Mouse (Mus musculus): ENCODE measurements around the gene Rcor1. TPM values are rescaled to one million over a fixed set of nuclear protein-coding genes. Genes with fewer than 3 reads are reported as not detected.

Gene Rcor1
- polyA plus RNA-seq, 1 experiment = 14.4 TPM

GRCm38 (mm10) chr12:111088186-111088585 lies 49.0 kb downstream of the Rcor1 start:
- no peak for TF ChIP-seq POLR2A (IDR thresholded peaks at IDR 0.05; ENCODE audit: control insufficient read depth, low read depth, low read length)
- peak; percentile 27; the same call in 1 of the 2 replicates for TF ChIP-seq CTCF (IDR thresholded peaks at IDR 0.05; ENCODE audit: control insufficient read depth, insufficient read depth, insufficient replicate concordance, low read depth, low read length)
- Histone ChIP-seq H3K27me3 (ENCODE audit: control insufficient read depth, insufficient read depth, low read length) (no peaks in the 10 kb centered on the region), H3K4me3 (ENCODE audit: control insufficient read depth, low read depth, low read length) (no peak overlapping the region), H3K4me1 (ENCODE audit: control insufficient read depth, insufficient read depth, low read length) (peaks cover 2% of the 10 kb centered on the region; the same call in 1 of the 2 replicates), H3K36me3 (ENCODE audit: control insufficient read depth, insufficient read depth, low read length) (no peaks in the 10 kb centered on the region; the same call in 1 of the 2 replicates), H3K27ac (ENCODE audit: control insufficient read depth, insufficient read depth, low read depth, low read length) (no peak overlapping the region)

- Histone ChIP-seq H3K27me3 (ENCODE audit: control insufficient read depth, insufficient read depth, low read length) (no peaks in the 10 kb centered on the region), H3K4me1 (ENCODE audit: control insufficient read depth, insufficient read depth, low read length) (peaks cover 2% of the 10 kb centered on the region; the same call in 1 of the 2 replicates), H3K4me3 (ENCODE audit: control insufficient read depth, low read depth, low read length) (no peak overlapping the region), H3K36me3 (ENCODE audit: control insufficient read depth, insufficient read depth, low read length) (no peaks in the 10 kb centered on the region; the same call in 1 of the 2 replicates), H3K27ac (ENCODE audit: control insufficient read depth, insufficient read depth, low read depth, low read length) (no peak overlapping the region)
- TF ChIP-seq CTCF (IDR thresholded peaks at IDR 0.05; ENCODE audit: control insufficient read depth, insufficient read depth, insufficient replicate concordance, low read depth, low read length) (no peak), POLR2A (IDR thresholded peaks at IDR 0.05; ENCODE audit: control insufficient read depth, low read depth, low read length) (no peak)
Observed at GRCm38 (mm10) chr12:111088731-111089141, 49.6 kb downstream of the Rcor1 start.

DNA sequence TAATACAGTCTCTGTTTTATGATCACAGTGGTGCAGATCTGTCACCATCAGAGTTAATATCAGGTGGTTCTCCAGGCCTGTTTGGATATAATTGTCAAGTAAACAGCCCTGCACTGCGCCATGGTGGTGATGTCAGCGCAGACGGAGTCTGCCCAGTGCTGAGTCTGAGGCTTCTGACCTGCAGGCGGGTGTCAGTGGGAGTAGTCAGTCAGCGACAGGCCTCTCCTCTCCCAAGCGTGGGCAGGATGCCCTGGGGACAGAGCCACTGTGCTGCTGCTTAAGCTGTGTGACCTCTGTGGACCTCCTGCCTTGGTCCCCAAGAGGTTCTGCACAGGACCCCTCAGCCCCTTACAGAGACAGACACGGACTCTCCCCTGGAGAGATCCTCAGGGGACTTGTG lies 50.0 kb downstream of the Rcor1 start:
- Histone ChIP-seq H3K27ac (ENCODE audit: control insufficient read depth, insufficient read depth, low read depth, low read length) (no peak overlapping the region), H3K4me1 (ENCODE audit: control insufficient read depth, insufficient read depth, low read length) (peaks cover 2% of the 10 kb centered on the region; the same call in 1 of the 2 replicates), H3K4me3 (ENCODE audit: control insufficient read depth, low read depth, low read length) (no peak overlapping the region), H3K27me3 (ENCODE audit: control insufficient read depth, insufficient read depth, low read length) (no peaks in the 10 kb centered on the region), H3K36me3 (ENCODE audit: control insufficient read depth, insufficient read depth, low read length) (peaks cover under 1% of the 10 kb centered on the region; the same call in 1 of the 2 replicates)
- TF ChIP-seq CTCF (IDR thresholded peaks at IDR 0.05; ENCODE audit: control insufficient read depth, insufficient read depth, insufficient replicate concordance, low read depth, low read length) (no peak), POLR2A (IDR thresholded peaks at IDR 0.05; ENCODE audit: control insufficient read depth, low read depth, low read length) (no peak)

DNA sequence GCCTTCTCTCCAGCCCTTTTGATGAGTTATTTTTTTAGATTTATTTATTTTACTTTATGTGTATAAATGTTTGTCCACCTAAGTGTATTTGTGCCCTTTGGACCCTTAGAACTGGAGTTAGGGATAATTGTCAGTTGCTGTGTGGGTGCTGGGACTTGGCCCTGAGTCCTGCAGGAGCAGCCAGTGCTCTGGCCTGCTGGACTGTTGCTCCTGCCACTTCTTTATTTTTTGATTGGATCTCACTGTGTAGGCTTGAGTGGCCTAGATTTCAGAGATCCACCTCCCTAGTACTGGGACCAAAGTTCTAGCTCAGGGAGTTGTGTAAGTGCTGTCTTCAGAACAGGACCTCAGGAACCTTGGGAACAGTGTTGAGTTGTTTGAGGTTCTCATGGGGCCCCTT lies 51.6 kb downstream of the Rcor1 start:
- no peaks in the 10 kb centered on the region for H3K27me3 ChIP-seq (ENCODE audit: control insufficient read depth, insufficient read depth, low read length)
- no peak overlapping the region for H3K4me3 ChIP-seq (ENCODE audit: control insufficient read depth, low read depth, low read length)
- TF ChIP-seq POLR2A (IDR thresholded peaks at IDR 0.05; ENCODE audit: control insufficient read depth, low read depth, low read length) (no peak), CTCF (IDR thresholded peaks at IDR 0.05; ENCODE audit: control insufficient read depth, insufficient read depth, insufficient replicate concordance, low read depth, low read length) (no peak)
- peaks cover 1% of the 10 kb centered on the region; the same call in 1 of the 2 replicates for H3K36me3 ChIP-seq (ENCODE audit: control insufficient read depth, insufficient read depth, low read length)
- no peak overlapping the region for H3K27ac ChIP-seq (ENCODE audit: control insufficient read depth, insufficient read depth, low read depth, low read length)
- peaks cover 2% of the 10 kb centered on the region; the same call in 1 of the 2 replicates for H3K4me1 ChIP-seq (ENCODE audit: control insufficient read depth, insufficient read depth, low read length)

DNA sequence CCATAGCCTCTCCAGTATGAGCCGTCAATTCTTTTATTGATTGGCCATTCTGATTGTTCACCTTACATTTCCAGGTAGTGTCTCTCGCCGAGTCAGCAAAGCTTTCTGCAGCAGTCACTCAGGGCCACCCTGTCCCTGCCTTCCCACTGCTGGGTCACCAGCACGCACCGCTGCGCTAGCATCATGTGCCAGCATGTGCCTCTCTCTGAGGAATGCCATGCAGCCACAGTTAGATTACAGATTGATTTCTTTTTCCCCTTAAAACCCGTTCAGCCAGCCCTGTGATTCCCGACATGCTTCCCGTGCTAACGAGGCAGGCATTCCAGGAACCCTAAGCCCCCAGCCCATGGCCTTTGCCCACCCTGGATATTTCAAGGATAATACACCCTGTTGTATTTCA lies 52.8 kb downstream of the Rcor1 start:
- Histone ChIP-seq H3K4me3 (ENCODE audit: control insufficient read depth, low read depth, low read length) (no peak overlapping the region), H3K4me1 (ENCODE audit: control insufficient read depth, insufficient read depth, low read length) (peaks cover 2% of the 10 kb centered on the region; the same call in 1 of the 2 replicates), H3K36me3 (ENCODE audit: control insufficient read depth, insufficient read depth, low read length) (peaks cover 1% of the 10 kb centered on the region; the same call in 1 of the 2 replicates), H3K27ac (ENCODE audit: control insufficient read depth, insufficient read depth, low read depth, low read length) (no peak overlapping the region), H3K27me3 (ENCODE audit: control insufficient read depth, insufficient read depth, low read length) (no peaks in the 10 kb centered on the region)
- no peak for TF ChIP-seq POLR2A (IDR thresholded peaks at IDR 0.05; ENCODE audit: control insufficient read depth, low read depth, low read length)
- TF ChIP-seq CTCF (IDR thresholded peaks at IDR 0.05; ENCODE audit: control insufficient read depth, insufficient read depth, insufficient replicate concordance, low read depth, low read length) = no peak

DNA sequence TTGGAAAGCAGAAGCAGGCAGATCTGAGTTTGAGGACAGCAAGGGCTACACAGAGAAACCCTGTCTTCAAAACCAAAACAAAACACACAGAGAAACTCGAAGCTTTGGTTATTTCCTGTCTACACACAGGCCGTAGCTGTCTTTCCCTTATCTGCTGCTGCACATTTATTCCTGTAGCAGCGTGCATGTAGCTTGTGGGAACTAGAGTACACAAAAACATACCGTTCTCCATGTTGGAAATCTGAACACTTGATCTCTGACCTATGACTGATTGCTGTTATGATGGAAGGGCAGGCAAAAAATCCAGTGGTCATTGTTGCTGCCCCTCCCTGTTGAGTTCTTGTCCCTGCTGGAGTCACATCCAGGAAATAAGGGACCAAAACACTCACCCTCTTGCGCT lies 54.9 kb downstream of the Rcor1 start:
- H3K27ac ChIP-seq (ENCODE audit: control insufficient read depth, insufficient read depth, low read depth, low read length) = no peak overlapping the region
- H3K36me3 ChIP-seq (ENCODE audit: control insufficient read depth, insufficient read depth, low read length) = peaks cover 1% of the 10 kb centered on the region; the same call in 1 of the 2 replicates
- TF ChIP-seq CTCF (IDR thresholded peaks at IDR 0.05; ENCODE audit: control insufficient read depth, insufficient read depth, insufficient replicate concordance, low read depth, low read length) = no peak
- TF ChIP-seq POLR2A (IDR thresholded peaks at IDR 0.05; ENCODE audit: control insufficient read depth, low read depth, low read length) = no peak
- H3K4me1 ChIP-seq (ENCODE audit: control insufficient read depth, insufficient read depth, low read length) = no peaks in the 10 kb centered on the region; the same call in 1 of the 2 replicates
- H3K27me3 ChIP-seq (ENCODE audit: control insufficient read depth, insufficient read depth, low read length) = no peaks in the 10 kb centered on the region
- H3K4me3 ChIP-seq (ENCODE audit: control insufficient read depth, low read depth, low read length) = no peak overlapping the region

- H3K36me3 ChIP-seq (ENCODE audit: control insufficient read depth, insufficient read depth, low read length) = peaks cover 1% of the 10 kb centered on the region; the same call in 1 of the 2 replicates
- H3K4me3 ChIP-seq (ENCODE audit: control insufficient read depth, low read depth, low read length) = no peak overlapping the region
- H3K4me1 ChIP-seq (ENCODE audit: control insufficient read depth, insufficient read depth, low read length) = no peaks in the 10 kb centered on the region
- no peaks in the 10 kb centered on the region for H3K27me3 ChIP-seq (ENCODE audit: control insufficient read depth, insufficient read depth, low read length)
- TF ChIP-seq CTCF (IDR thresholded peaks at IDR 0.05; ENCODE audit: control insufficient read depth, insufficient read depth, insufficient replicate concordance, low read depth, low read length) (no peak), POLR2A (IDR thresholded peaks at IDR 0.05; ENCODE audit: control insufficient read depth, low read depth, low read length) (no peak)
- no peak overlapping the region for H3K27ac ChIP-seq (ENCODE audit: control insufficient read depth, insufficient read depth, low read depth, low read length)
Observed at GRCm38 (mm10) chr12:111095086-111095485, 55.9 kb downstream of the Rcor1 start.

Measured in testis, adult 2 months (tissue).